Mouse (Mus musculus): ENCODE results near the gene Ptprk. TPM values are rescaled to one million over a fixed set of nuclear protein-coding genes. Genes with fewer than 3 reads are reported as not detected.

The Ptprk gene
- polyA plus RNA-seq, 1 experiment from 2014 or later: 8.3 TPM

DNA sequence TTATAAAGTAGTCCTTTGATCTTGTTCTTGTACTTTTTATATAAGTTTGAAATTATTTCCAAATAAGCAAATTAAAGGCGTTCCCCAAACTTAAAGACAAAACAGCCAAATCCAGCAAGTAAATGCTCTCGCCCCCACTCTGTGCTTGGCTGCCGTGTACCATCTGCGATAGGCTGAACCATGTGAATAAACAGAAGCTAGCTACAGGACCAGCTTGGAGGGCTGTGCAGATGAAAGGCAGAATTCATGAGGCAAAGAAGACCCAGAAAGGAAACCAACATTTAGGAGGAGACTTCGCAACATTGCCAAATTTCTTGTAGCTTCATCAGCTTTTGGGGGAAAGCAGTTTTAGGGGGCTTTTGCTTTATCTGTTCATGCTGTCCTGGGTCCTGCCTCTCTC, 53.4 kb downstream of the Ptprk start:
- no peak for ATAC-seq (ENCODE audit: low read depth)
- Histone ChIP-seq H3K9me3 (replicated peaks; ENCODE audit: control insufficient read depth, low read length) (no peaks in the 10 kb centered on the region), H3K4me2 (ENCODE audit: low read depth, low read length) (no peak overlapping the region), H3K4me1 (ENCODE audit: control insufficient read depth, low read depth, low read length) (no peaks in the 10 kb centered on the region), H3K4me3 (ENCODE audit: low read depth, low read length) (no peak overlapping the region), H3K27ac (ENCODE audit: low read length) (no peak overlapping the region), H3K36me3 (ENCODE audit: control insufficient read depth, insufficient read depth) (no peaks in the 10 kb centered on the region), H3K27me3 (ENCODE audit: control insufficient read depth, insufficient read depth, low read depth, low read length) (no peaks in the 10 kb centered on the region), H3K9ac (ENCODE audit: low read depth, low read length) (no peak overlapping the region)
- WGBS (ENCODE audit: insufficient replicate concordance): 72% methylated on average over 5 of the region's 5 CpGs

DNA sequence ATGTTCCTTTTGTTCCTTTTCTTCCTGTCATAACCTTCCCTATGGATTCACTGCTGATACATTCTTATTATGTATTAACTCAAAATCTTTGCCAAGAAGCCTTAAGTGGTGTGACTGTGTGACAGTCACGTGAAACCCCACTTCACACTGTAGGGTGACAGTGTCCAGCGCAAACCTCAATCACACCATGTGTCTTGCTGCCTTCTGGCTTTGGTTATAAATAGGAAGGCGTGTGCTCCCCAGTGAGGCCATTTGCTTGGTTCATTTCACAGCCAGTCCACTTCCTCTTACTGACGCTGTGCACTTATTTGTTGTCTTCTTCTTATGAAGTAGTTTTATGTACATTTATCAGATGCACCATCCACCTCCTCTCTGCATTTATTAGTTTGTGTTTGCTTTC, 53.8 kb downstream of the Ptprk start:
- WGBS (ENCODE audit: insufficient replicate concordance): 35% methylated on average over 4 of the region's 4 CpGs
- no peak overlapping the region for H3K4me3 ChIP-seq (ENCODE audit: low read depth, low read length)
- no peak for ATAC-seq (ENCODE audit: low read depth)
- H3K9ac ChIP-seq (ENCODE audit: low read depth, low read length): no peak overlapping the region
- no peak overlapping the region for H3K27ac ChIP-seq (ENCODE audit: low read length)
- no peak overlapping the region for H3K4me2 ChIP-seq (ENCODE audit: low read depth, low read length)
- no peaks in the 10 kb centered on the region for H3K9me3 ChIP-seq (replicated peaks; ENCODE audit: control insufficient read depth, low read length)
- H3K27me3 ChIP-seq (ENCODE audit: control insufficient read depth, insufficient read depth, low read depth, low read length): no peaks in the 10 kb centered on the region
- no peaks in the 10 kb centered on the region for H3K36me3 ChIP-seq (ENCODE audit: control insufficient read depth, insufficient read depth)
- H3K4me1 ChIP-seq (ENCODE audit: control insufficient read depth, low read depth, low read length): no peaks in the 10 kb centered on the region

DNA sequence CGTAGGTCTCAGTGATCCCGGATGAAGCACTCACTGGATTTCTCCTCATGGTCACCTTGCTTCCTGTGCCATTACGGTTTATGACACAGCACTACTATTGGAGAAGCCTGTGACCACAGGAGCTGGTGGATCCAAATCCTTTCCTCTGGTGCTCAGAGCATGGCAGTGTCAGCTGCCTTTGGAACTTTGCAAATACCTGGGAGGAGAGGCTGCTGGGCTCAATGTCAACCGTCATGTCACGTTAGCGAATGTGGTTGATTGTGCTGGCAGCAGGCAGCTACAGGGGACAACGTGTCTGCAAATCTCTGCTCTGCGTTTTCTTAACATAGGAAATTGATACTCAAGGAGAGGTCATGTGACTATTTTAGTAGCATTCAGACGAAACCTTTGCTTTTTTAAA, 55.8 kb downstream of the Ptprk start:
- Histone ChIP-seq H3K27me3 (ENCODE audit: control insufficient read depth, insufficient read depth, low read depth, low read length) (no peaks in the 10 kb centered on the region), H3K4me3 (ENCODE audit: low read depth, low read length) (no peak overlapping the region), H3K4me1 (ENCODE audit: control insufficient read depth, low read depth, low read length) (no peaks in the 10 kb centered on the region), H3K36me3 (ENCODE audit: control insufficient read depth, insufficient read depth) (no peaks in the 10 kb centered on the region), H3K9me3 (replicated peaks; ENCODE audit: control insufficient read depth, low read length) (no peaks in the 10 kb centered on the region), H3K4me2 (ENCODE audit: low read depth, low read length) (no peak overlapping the region), H3K9ac (ENCODE audit: low read depth, low read length) (no peak overlapping the region), H3K27ac (ENCODE audit: low read length) (no peak overlapping the region)
- WGBS (ENCODE audit: insufficient replicate concordance): 73% methylated on average over 9 of the region's 9 CpGs
- no peak for ATAC-seq (ENCODE audit: low read depth)

DNA sequence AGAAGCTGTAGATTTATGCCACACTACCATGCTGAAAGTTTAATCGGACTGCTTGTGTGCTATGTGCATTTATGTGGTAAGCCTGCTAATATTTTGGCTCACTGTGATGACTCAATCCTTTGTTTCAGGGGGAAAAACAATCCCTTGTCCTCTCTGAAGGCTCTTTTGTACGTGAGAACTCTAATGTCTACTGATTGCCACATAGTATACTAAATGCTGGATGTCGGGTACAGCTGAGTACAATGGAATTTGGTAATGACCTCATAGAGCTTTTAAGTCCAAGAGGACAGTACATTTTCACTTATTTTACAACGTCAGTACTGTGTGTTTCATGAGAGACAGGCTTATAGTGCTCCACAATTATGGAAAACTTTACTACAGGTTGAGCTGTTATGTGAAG, 59.1 kb downstream of the Ptprk start:
- Histone ChIP-seq H3K36me3 (ENCODE audit: control insufficient read depth, insufficient read depth) (no peaks in the 10 kb centered on the region), H3K27ac (ENCODE audit: low read length) (no peak overlapping the region), H3K4me3 (ENCODE audit: low read depth, low read length) (no peak overlapping the region), H3K4me2 (ENCODE audit: low read depth, low read length) (no peak overlapping the region), H3K9ac (ENCODE audit: low read depth, low read length) (no peak overlapping the region), H3K4me1 (ENCODE audit: control insufficient read depth, low read depth, low read length) (no peaks in the 10 kb centered on the region), H3K9me3 (replicated peaks; ENCODE audit: control insufficient read depth, low read length) (no peaks in the 10 kb centered on the region), H3K27me3 (ENCODE audit: control insufficient read depth, insufficient read depth, low read depth, low read length) (no peaks in the 10 kb centered on the region)
- WGBS (ENCODE audit: insufficient replicate concordance): 56% methylated on average over 4 of the region's 4 CpGs
- no peak for ATAC-seq (ENCODE audit: low read depth)

DNA sequence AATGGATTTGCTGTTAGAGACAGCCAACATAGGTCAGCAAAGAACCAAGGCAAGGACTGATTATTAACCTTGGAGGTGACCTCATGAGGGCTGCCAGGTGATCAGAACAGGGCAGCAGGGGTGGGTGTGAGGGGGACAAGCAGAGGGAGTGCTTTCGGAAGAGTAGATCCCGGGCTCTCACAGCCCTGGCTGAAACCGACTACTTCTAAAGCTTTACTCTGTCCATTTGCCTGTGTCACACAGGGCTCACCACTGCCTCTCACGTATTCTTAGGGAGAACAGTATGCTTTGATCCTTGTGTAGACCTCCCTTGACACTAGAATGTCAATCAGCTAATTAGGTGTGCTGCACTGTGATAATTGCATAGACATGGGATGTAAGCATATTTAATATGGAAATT, 63.8 kb downstream of the Ptprk start:
- H3K9me3 ChIP-seq (replicated peaks; ENCODE audit: control insufficient read depth, low read length): no peaks in the 10 kb centered on the region
- no peak for ATAC-seq (ENCODE audit: low read depth)
- no peaks in the 10 kb centered on the region for H3K27me3 ChIP-seq (ENCODE audit: control insufficient read depth, insufficient read depth, low read depth, low read length)
- H3K36me3 ChIP-seq (ENCODE audit: control insufficient read depth, insufficient read depth): no peaks in the 10 kb centered on the region
- H3K4me1 ChIP-seq (ENCODE audit: control insufficient read depth, low read depth, low read length): no peaks in the 10 kb centered on the region
- 70% methylated on average over 4 of the region's 4 CpGs for WGBS (ENCODE audit: insufficient replicate concordance)
- no peak overlapping the region for H3K9ac ChIP-seq (ENCODE audit: low read depth, low read length)
- no peak overlapping the region for H3K4me2 ChIP-seq (ENCODE audit: low read depth, low read length)
- no peak overlapping the region for H3K27ac ChIP-seq (ENCODE audit: low read length)
- H3K4me3 ChIP-seq (ENCODE audit: low read depth, low read length): no peak overlapping the region

DNA sequence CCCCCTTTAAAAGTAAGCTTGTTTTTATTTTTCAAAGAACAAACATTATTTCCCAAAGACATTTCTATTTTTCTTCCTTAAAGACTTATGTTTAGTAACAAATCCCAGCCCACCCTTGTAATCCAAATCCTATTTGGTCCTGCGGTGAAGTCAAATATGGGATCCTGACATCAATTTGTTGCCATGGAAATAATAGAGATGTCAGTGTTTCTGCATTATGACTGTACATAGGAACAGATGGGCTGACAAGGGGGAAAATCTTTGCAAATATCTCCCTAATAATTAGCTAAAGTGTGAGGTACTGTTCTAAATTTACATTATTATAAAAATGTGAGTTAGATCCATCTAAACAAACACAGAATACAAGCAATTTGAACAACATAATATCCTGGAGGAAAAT, 69.8 kb downstream of the Ptprk start:
- WGBS (ENCODE audit: insufficient replicate concordance): 84% methylated on average over 1 of the region's 1 CpGs
- H3K4me2 ChIP-seq (ENCODE audit: low read depth, low read length): no peak overlapping the region
- no peak overlapping the region for H3K27ac ChIP-seq (ENCODE audit: low read length)
- H3K36me3 ChIP-seq (ENCODE audit: control insufficient read depth, insufficient read depth): no peaks in the 10 kb centered on the region
- no peaks in the 10 kb centered on the region for H3K9me3 ChIP-seq (replicated peaks; ENCODE audit: control insufficient read depth, low read length)
- ATAC-seq (ENCODE audit: low read depth): no peak
- H3K9ac ChIP-seq (ENCODE audit: low read depth, low read length): no peak overlapping the region
- H3K4me3 ChIP-seq (ENCODE audit: low read depth, low read length): no peak overlapping the region
- H3K27me3 ChIP-seq (ENCODE audit: control insufficient read depth, insufficient read depth, low read depth, low read length): no peaks in the 10 kb centered on the region
- no peaks in the 10 kb centered on the region for H3K4me1 ChIP-seq (ENCODE audit: control insufficient read depth, low read depth, low read length)

DNA sequence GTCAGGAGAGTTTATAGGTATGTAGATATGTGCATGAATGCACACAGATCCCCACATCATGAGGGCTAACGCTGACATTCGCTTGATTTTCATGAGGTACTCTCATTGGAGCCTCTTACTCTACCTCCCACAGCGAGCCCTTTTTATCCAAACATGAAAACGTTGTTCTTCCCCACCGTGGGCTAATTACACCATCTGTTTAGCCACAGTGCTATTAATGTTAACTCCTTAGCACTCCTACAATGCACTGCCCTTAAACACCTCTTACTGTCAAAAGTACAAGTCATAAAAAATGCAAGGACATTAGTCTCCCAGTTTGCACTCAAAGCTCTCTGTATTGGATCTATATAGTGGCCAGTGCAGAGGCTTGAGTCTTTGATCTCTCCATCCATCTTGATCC, 70.7 kb downstream of the Ptprk start:
- H3K27me3 ChIP-seq (ENCODE audit: control insufficient read depth, insufficient read depth, low read depth, low read length): no peaks in the 10 kb centered on the region
- H3K36me3 ChIP-seq (ENCODE audit: control insufficient read depth, insufficient read depth): no peaks in the 10 kb centered on the region
- 56% methylated on average over 5 of the region's 5 CpGs for WGBS (ENCODE audit: insufficient replicate concordance)
- ATAC-seq (ENCODE audit: low read depth): no peak
- H3K27ac ChIP-seq (ENCODE audit: low read length): no peak overlapping the region
- no peak overlapping the region for H3K9ac ChIP-seq (ENCODE audit: low read depth, low read length)
- no peaks in the 10 kb centered on the region for H3K4me1 ChIP-seq (ENCODE audit: control insufficient read depth, low read depth, low read length)
- H3K4me2 ChIP-seq (ENCODE audit: low read depth, low read length): no peak overlapping the region
- no peak overlapping the region for H3K4me3 ChIP-seq (ENCODE audit: low read depth, low read length)
- no peaks in the 10 kb centered on the region for H3K9me3 ChIP-seq (replicated peaks; ENCODE audit: control insufficient read depth, low read length)

DNA sequence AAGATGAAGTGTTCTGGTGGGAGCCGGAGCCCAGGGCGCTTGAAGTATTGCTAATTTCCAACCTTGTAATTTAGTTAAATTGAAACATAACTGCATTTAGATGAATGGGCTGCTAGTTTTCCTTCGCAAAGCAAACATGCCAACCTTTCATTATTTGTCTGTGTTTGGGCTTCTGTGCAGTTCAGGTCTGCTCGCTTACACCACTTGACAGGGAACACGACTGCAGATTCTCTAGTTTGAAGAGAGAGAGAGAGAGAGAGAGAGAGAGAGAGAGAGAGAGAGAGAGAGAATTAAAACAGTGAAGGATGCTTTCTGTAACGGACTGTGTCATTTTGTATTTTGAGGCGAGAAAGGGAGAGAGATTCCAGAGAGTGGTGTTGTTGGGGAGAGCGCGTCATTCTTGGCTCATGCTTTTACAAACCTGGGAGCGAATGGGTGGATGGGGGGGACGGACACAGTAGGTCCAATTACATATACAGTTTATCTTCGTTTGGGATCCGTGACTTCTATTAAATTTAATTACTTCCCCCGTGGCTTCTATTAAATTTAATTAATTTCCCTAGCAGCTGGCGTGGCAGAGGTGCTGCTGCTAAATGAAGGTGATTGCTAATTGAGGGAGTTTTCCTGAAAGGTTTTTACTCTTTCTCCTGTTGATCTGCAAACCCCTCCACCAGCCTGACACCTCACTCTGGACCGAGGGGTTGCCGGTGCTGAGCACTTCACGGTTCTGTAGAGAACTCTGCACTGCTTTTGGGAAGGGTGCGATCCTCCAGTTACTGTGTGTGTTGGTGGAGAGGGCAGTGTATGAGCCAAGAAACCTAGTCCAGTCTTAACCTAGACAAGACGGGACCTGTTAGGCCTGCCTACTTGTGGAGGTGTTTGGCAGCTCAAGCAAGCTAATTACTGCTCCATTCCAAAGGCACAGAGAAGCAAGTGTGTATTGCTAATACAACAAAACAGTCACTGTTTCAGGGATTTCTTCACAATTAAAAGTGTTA, 81.4 kb downstream of the Ptprk start:
- H3K9me3 ChIP-seq (replicated peaks; ENCODE audit: control insufficient read depth, low read length): no peaks in the 10 kb centered on the region
- no peaks in the 10 kb centered on the region for H3K27me3 ChIP-seq (ENCODE audit: control insufficient read depth, insufficient read depth, low read depth, low read length)
- H3K36me3 ChIP-seq (ENCODE audit: control insufficient read depth, insufficient read depth): no peaks in the 10 kb centered on the region
- no peak overlapping the region for H3K9ac ChIP-seq (ENCODE audit: low read depth, low read length)
- H3K4me3 ChIP-seq (ENCODE audit: low read depth, low read length): no peak overlapping the region
- H3K4me1 ChIP-seq (ENCODE audit: control insufficient read depth, low read depth, low read length): no peaks in the 10 kb centered on the region
- WGBS (ENCODE audit: insufficient replicate concordance): 71% methylated on average over 20 of the region's 20 CpGs
- H3K4me2 ChIP-seq (ENCODE audit: low read depth, low read length): no peak overlapping the region
- no peak overlapping the region for H3K27ac ChIP-seq (ENCODE audit: low read length)
- ATAC-seq (ENCODE audit: low read depth): no peak

DNA sequence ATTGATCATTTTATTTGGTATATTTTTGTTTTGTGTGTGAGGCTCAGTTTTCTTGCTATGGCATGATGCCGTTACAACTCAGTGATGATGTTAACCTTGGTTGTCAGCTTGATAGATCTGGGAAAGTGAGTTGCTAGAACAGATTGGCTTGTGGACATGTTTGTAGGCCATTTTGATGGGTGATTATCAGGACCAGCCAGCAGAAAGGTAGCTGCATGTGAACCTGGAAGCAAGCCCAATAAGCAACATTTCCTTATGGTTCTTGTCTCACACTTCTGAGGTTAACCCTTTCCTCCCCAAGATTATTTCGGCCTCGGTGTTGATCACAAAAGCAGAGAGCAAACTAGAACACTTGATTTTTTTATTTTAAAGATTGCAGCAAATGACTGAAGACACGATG, 85.1 kb downstream of the Ptprk start:
- no peaks in the 10 kb centered on the region for H3K36me3 ChIP-seq (ENCODE audit: control insufficient read depth, insufficient read depth)
- ATAC-seq (ENCODE audit: low read depth): no peak
- no peak overlapping the region for H3K9ac ChIP-seq (ENCODE audit: low read depth, low read length)
- no peak overlapping the region for H3K4me2 ChIP-seq (ENCODE audit: low read depth, low read length)
- 71% methylated on average over 4 of the region's 4 CpGs for WGBS (ENCODE audit: insufficient replicate concordance)
- H3K4me1 ChIP-seq (ENCODE audit: control insufficient read depth, low read depth, low read length): no peaks in the 10 kb centered on the region
- H3K9me3 ChIP-seq (replicated peaks; ENCODE audit: control insufficient read depth, low read length): no peaks in the 10 kb centered on the region
- H3K27me3 ChIP-seq (ENCODE audit: control insufficient read depth, insufficient read depth, low read depth, low read length): no peaks in the 10 kb centered on the region
- H3K27ac ChIP-seq (ENCODE audit: low read length): no peak overlapping the region
- H3K4me3 ChIP-seq (ENCODE audit: low read depth, low read length): no peak overlapping the region

Measured in liver, embryonic 16.5 days (tissue).